Mouse (Mus musculus): ENCODE results near the gene Syce2. TPM values are rescaled to one million over a fixed set of nuclear protein-coding genes. Genes with fewer than 3 reads are reported as not detected.
"Not testable (repeated sequence)": the region's sequence is repeated elsewhere in the genome, so short reads cannot be mapped to it uniquely, and the experiment has no call there.

Gene Syce2
- polyA plus RNA-seq (2015; fragmentation: Nextera tagmentation; extraction: Ambion mirVana) = 56.1 and 63.7 TPM in 2 replicates

DNA sequence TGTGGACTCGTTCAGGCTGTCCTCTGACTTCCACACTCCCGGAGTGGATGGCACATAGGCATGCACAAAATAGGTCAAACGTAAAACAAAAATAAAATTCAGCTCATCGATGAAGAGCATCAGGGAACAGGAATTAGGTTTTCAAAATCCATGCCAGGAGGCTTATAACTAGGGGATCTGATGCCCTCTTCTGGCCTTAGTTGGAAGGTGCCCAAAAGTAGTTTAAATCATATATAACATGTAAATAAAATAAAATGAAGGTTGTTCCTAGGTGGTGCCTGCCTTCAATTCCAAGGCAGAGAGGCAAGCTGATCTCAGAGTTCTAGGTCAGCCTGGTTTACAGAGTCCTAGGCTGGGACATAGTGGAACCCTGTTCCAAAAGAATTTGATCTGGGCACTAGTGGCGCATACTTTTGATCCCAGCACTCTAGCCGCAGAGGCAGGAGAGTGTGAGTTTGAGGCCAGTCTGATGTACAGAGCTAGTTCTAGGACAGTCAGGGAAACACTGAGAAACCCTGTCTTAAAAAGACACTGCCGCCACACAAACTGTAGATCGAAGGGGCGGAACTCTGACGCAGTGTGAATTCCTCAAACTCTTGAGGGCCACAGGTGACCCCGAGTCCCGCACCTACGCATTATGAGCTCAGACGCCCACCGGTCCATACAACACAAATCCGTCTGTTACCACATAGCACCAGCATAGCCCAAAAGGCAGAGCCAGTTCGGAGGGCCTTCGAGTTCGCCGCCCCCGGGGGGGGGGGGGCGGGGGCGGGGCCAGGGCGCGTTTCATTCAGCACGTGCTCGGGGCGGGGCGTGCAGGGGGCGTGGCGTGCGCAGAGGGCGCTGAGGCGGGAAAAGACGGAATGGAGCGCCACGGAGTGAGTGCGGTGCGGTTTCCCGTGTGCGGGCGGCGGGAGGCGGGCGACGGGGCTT lies at the start of gene Syce2:
Syce2 (plus strand) TSS at position 736 of the 933 bp plus-strand sequence.
- Histone ChIP-seq H3K4me2 (peak within 1 kb of the TSS; percentile 100), H3K27ac (no peak within 1 kb of the TSS), H3K27me3 (replicated peaks) (no peaks in the 10 kb centered on the region), H3K9me3 (no peaks in the 10 kb centered on the region), H3K9ac (peak within 1 kb of the TSS; percentile 34), H3K4me3 (replicated peaks) (peak within 1 kb of the TSS; percentile 53), H3K36me3 (peaks cover 26% of the 10 kb centered on the region), H3K4me1 (peaks cover 14% of the 10 kb centered on the region)
- WGBS = 13% methylated on average over 44 of the region's 46 CpGs
- peak; percentile 73 for ATAC-seq (ENCODE audit: insufficient read depth, low FRiP score, low read depth)

DNA sequence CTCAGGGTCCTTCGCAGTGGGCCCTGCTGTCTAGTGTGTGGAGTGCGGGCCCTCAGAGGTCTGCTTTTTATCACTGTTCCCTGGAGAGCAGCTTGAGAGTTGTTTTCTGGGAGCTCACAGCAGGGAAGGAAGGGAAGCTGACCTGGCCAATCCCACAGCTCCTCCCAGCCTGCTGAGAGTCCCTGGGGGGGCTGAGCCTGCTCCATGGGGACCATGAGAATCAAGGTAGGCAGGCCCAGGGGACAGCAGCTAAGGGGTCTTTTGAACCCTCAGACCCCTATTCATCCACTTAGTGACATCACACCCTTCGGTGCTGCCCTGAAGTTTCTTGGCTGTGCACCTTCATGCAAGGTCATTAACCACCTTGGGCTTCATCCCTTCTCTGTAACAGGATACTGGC lies 49.2 kb upstream of the Syce2 start, which contains the start of gene Dand5:
Dand5 (minus strand) TSS at position 101 of the 400 bp plus-strand sequence.
- no peak for ATAC-seq (ENCODE audit: insufficient read depth, low FRiP score, low read depth)
- H3K4me1 ChIP-seq = peaks cover 7% of the 10 kb centered on the region; the same call in 1 of the 2 replicates

GRCm38 (mm10) chr8:84823653-84824052 lies 48.3 kb upstream of the Syce2 start:
- Histone ChIP-seq H3K9ac (no peak overlapping the region), H3K27me3 (replicated peaks) (no peaks in the 10 kb centered on the region), H3K9me3 (no peaks in the 10 kb centered on the region), H3K36me3 (no peaks in the 10 kb centered on the region), H3K4me1 (peaks cover 7% of the 10 kb centered on the region; the same call in 1 of the 2 replicates), H3K4me2 (peak overlapping the region; percentile 53), H3K4me3 (replicated peaks) (no peak overlapping the region), H3K27ac (no peak overlapping the region)
- ATAC-seq (ENCODE audit: insufficient read depth, low FRiP score, low read depth) = peak; percentile 81
- 1% methylated on average over 18 of the region's 18 CpGs for WGBS

More for the DNA sequence above, 49.2 kb upstream of the Syce2 start, which contains the start of gene Dand5:
- Histone ChIP-seq H3K4me2 (peak within 1 kb of the TSS; percentile 53), H3K4me3 (replicated peaks) (no peak within 1 kb of the TSS), H3K36me3 (no peaks in the 10 kb centered on the region), H3K27ac (no peak within 1 kb of the TSS), H3K9ac (no peak within 1 kb of the TSS), H3K27me3 (replicated peaks) (no peaks in the 10 kb centered on the region), H3K9me3 (no peaks in the 10 kb centered on the region)
- WGBS = 34% methylated on average over 3 of the region's 3 CpGs

- no peaks in the 10 kb centered on the region for H3K9me3 ChIP-seq
- H3K27me3 ChIP-seq (replicated peaks) = no peaks in the 10 kb centered on the region
- H3K4me1 ChIP-seq = peaks cover 7% of the 10 kb centered on the region; the same call in 1 of the 2 replicates
- no peak overlapping the region for H3K4me2 ChIP-seq
- H3K4me3 ChIP-seq (replicated peaks) = no peak overlapping the region
- 46% methylated on average over 4 of the region's 4 CpGs for WGBS
- no peak overlapping the region for H3K27ac ChIP-seq
- no peak for ATAC-seq (ENCODE audit: insufficient read depth, low FRiP score, low read depth)
- no peaks in the 10 kb centered on the region for H3K36me3 ChIP-seq
- no peak overlapping the region for H3K9ac ChIP-seq
Observed at GRCm38 (mm10) chr8:84825636-84826035, 46.3 kb upstream of the Syce2 start.

DNA sequence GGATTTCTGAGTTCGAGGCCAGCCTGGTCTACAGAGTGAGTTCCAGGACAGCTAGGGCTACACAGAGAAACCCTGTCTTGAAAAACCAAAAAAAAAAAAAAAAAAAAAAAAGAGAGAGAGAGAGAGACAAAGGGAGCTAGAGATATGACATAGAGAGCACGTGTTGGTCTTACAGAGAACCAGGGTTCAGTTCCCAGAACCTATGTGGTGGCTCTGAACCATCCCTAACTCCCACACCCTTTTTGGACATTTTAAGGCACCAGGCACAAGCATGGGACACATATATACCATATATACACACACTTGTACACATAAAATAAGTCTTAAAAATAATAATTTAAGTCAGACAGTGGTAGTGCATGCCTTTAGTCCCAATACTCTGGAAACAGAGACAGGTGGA lies 45.4 kb upstream of the Syce2 start:
- H3K4me3 ChIP-seq (replicated peaks); H3K4me1 ChIP-seq; H3K9ac ChIP-seq; H3K27me3 ChIP-seq (replicated peaks); ATAC-seq (ENCODE audit: insufficient read depth, low FRiP score, low read depth); H3K9me3 ChIP-seq; H3K27ac ChIP-seq; H3K36me3 ChIP-seq; H3K4me2 ChIP-seq: not testable (repeated sequence)
- 81% methylated on average over 2 of the region's 2 CpGs for WGBS

DNA sequence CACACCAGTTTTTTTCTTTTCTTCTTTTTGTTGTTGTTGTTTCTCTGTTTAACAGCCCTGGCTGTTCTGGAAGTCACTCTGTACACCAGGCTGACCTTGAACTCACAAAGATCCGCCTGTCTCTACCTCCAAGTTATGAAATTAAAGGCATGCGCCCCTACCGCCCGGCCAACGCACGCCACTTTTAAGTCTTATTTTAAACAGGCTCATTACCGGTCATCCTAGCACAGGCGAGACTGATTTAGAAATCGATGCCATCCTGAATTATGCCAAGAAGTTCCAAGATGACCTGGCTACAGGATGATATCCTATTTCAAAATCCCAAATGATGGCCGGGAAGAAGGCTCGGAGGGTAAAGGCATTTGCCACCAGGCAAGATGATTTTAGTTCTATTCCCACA lies 40.4 kb upstream of the Syce2 start, which contains the start of gene Gadd45gip1:
Gadd45gip1 (plus strand) TSS at position 33 of the 400 bp plus-strand sequence.
- Histone ChIP-seq H3K4me3 (replicated peaks) (peak within 1 kb of the TSS; percentile 99), H3K36me3 (peaks cover 23% of the 10 kb centered on the region), H3K9ac (peak within 1 kb of the TSS; percentile 95), H3K4me2 (peak within 1 kb of the TSS; percentile 61), H3K27me3 (replicated peaks) (no peaks in the 10 kb centered on the region), H3K9me3 (no peaks in the 10 kb centered on the region), H3K27ac (peak within 1 kb of the TSS; percentile 96), H3K4me1 (peaks cover 16% of the 10 kb centered on the region)
- ATAC-seq (ENCODE audit: insufficient read depth, low FRiP score, low read depth) = no peak
- 61% methylated on average over 11 of the region's 11 CpGs for WGBS

- Histone ChIP-seq H3K9ac (peak overlapping the region; percentile 95), H3K4me1 (peaks cover 16% of the 10 kb centered on the region), H3K36me3 (peaks cover 30% of the 10 kb centered on the region), H3K27me3 (replicated peaks) (no peaks in the 10 kb centered on the region), H3K27ac (peak overlapping the region; percentile 96), H3K9me3 (no peaks in the 10 kb centered on the region), H3K4me3 (replicated peaks) (peak overlapping the region; percentile 99), H3K4me2 (peak overlapping the region; percentile 61)
- ATAC-seq (ENCODE audit: insufficient read depth, low FRiP score, low read depth) = peak; percentile 72
- WGBS = 1% methylated on average over 58 of the region's 59 CpGs
Observed at GRCm38 (mm10) chr8:84832034-84832717, 39.7 kb upstream of the Syce2 start.

DNA sequence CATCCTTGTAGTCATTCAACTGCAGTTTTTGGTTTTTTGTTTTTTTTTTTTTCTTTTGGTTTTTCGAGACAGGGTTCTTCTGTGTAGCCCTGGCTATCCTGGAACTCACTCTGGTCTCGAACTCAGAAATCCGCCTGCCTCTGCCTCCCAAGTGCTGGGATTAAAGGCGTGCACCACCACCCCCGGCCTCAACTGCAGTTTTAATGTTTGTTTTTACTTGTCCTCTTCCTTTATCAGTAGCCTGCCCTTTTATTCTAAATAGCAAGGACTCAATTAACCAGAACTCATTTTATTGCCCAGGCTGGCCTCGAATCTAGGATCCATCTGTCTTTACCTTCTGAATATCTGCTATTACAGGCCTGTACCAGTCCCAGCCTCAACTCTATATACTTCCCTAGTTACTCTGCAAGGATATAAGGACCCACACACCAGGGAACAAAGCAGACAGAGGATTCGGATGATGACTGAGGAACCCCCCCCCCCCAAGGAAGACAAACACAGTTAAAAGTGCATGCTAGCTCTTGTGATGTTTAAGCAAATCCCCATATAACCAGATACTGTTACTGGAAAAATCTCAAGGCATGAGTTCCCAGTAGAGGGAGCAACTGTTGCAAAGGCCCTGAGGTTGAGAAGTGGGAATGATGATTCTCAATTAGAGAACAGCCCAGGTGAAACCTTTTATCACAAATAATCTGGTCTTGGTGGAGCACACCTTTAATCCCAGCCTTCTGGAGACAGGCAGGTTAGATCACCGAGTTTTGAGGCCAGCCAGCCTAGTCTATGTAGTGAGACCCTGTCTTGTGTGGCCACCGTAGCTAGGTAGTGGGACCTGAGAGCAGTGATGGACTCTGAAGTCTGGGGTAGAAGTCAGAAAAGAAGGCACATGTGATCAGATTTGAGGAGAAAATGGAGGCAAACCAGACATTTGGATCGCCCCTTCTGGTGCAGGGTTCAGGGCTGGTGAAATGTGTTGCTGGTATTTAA lies 38.9 kb upstream of the Syce2 start:
- H3K27ac ChIP-seq = peak overlapping the region; percentile 96
- peaks cover 16% of the 10 kb centered on the region for H3K4me1 ChIP-seq
- H3K9me3 ChIP-seq = no peaks in the 10 kb centered on the region
- peaks cover 38% of the 10 kb centered on the region for H3K36me3 ChIP-seq
- WGBS = 53% methylated on average over 10 of the region's 10 CpGs
- H3K4me3 ChIP-seq (replicated peaks) = peak overlapping the region; percentile 99
- peak overlapping the region; percentile 61 for H3K4me2 ChIP-seq
- ATAC-seq (ENCODE audit: insufficient read depth, low FRiP score, low read depth) = no peak
- H3K9ac ChIP-seq = peak overlapping the region; percentile 95
- no peaks in the 10 kb centered on the region for H3K27me3 ChIP-seq (replicated peaks)

- Histone ChIP-seq H3K36me3 (peaks cover 44% of the 10 kb centered on the region), H3K9ac (no peak overlapping the region), H3K27me3 (replicated peaks) (no peaks in the 10 kb centered on the region), H3K27ac (0 out of 2 replicates have a peak overlapping the region, but pooled peaks have one; percentile 12), H3K9me3 (no peaks in the 10 kb centered on the region), H3K4me3 (replicated peaks) (no peak overlapping the region), H3K4me1 (peaks cover 18% of the 10 kb centered on the region), H3K4me2 (no peak overlapping the region)
- no peak for ATAC-seq (ENCODE audit: insufficient read depth, low FRiP score, low read depth)
- WGBS = 83% methylated on average over 19 of the region's 19 CpGs
Observed at GRCm38 (mm10) chr8:84834002-84834865, 37.7 kb upstream of the Syce2 start.
